Mouse (Mus musculus) neural tube, embryonic 15.5 days (tissue): ENCODE data around the gene A830005F24Rik. TPM values are rescaled to one million over a fixed set of nuclear protein-coding genes. Genes with fewer than 3 reads are reported as not detected.
A peak's percentile ranks its signal among the peaks of the same experiment; 100 is the strongest.

ENCODE experiments used
- ATAC-seq: fragments of 200-750 bp; cut with Nextera tagmentation; 2 replicates; pipeline ENCODE4 v1.8.0; 2017; ENCODE audit warnings: mild to moderate bottlenecking, moderate TSS enrichment, moderate library complexity; ENCODE audit not compliant: low FRiP score
- H3K27ac ChIP-seq: fragments of 300-500 bp; sonication (generic); replicated peaks from 2 replicates; pipeline ENCODE4 v1.5.1; 2015; ENCODE audit warnings: mild to moderate bottlenecking, inconsistent platforms
- H3K27me3 ChIP-seq: fragments of 300-500 bp; sonication (generic); replicated peaks from 2 replicates; pipeline ENCODE4 v1.6.1; 2015; ENCODE audit warnings: inconsistent platforms
- H3K36me3 ChIP-seq: fragments of 300-500 bp; sonication (generic); 2 replicates; pipeline ENCODE4 v1.6.1; 2015; ENCODE audit warnings: inconsistent platforms
- H3K4me1 ChIP-seq: fragments of 300-500 bp; sonication (generic); 2 replicates; pipeline ENCODE4 v1.6.1; 2015; ENCODE audit warnings: inconsistent platforms
- H3K4me2 ChIP-seq: fragments of 300-500 bp; sonication (generic); 2 replicates; pipeline ENCODE4 v1.6.1; 2015; ENCODE audit warnings: inconsistent platforms, mild to moderate bottlenecking, moderate library complexity
- H3K4me3 ChIP-seq: fragments of 300-500 bp; sonication (generic); replicated peaks from 2 replicates; pipeline ENCODE4 v1.5.1; 2015; ENCODE audit warnings: mild to moderate bottlenecking, inconsistent platforms
- H3K9ac ChIP-seq: fragments of 300-500 bp; sonication (generic); replicated peaks from 2 replicates; pipeline ENCODE4 v1.6.1; 2015; ENCODE audit warnings: mild to moderate bottlenecking, inconsistent platforms
- H3K9me3 ChIP-seq: fragments of 300-500 bp; sonication (generic); replicated peaks from 2 replicates; pipeline ENCODE4 v1.6.1; 2016; ENCODE audit warnings: inconsistent platforms
- WGBS: fragments of 180-500 bp; shearing (Covaris S2); methylation state at CpG from one replicate; pipeline ENCODE4 v1.1.7; 2015; ENCODE audit warnings: mixed read lengths; 5-methylcytosine and 5-hydroxymethylcytosine counted together
- polyA plus RNA-seq: library from polyadenylated mRNA; unstranded; fragments of >200 nt; fragmentation: Nextera tagmentation; extraction: Ambion mirVana; gene quantifications from 2 replicates; pipeline ENCODE4 v1.2.1, GENCODE M21; 2015

A830005F24Rik gene
- 3.0 and 3.4 TPM in 2 replicates for polyA plus RNA-seq

DNA sequence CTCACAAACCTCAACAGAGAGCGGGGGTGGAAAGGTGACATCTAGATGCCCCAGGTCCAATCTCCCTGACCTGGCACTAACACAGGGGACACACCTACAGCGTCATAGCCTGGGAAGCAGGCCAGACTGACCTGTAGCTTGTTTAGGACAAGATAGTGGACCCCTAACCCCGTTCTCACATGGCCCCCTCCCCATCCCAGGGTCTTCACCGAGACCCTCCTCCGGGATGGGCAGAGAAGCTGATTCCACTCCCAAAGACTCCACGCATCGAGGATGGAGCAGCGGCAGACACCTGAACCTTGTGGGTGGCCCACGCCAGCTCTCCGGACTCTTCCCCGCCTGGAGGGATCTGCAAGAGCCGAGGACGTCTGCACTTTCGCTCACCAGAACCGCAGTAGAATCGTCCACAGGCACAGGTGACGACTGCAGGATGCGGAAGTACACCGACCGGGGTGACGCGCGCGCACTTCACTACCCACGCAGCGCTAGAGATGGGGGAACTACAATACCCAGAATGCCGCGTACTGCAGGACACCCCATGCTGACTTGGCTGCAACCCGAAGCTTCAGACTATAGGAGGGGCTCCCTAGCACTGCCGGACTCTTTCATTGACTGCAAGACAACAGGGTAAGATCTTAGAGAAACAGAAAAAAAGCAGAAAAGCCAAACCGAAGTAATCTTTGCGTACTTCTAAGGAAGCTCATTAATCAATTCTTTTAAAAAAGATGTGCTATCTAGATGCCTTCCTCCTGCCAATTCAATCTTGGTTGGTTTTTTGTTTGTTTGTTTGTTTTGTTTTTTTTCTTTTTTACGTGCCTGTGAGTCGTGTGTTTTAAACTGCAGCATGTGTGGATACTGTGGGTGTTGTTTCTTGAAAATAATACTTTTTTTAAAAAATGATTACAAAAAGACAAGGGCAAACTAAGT lies at the start of gene A830005F24Rik, which contains the start of gene Zfp169:
TSS of gene A830005F24Rik (plus strand) at position 568 of the 927 bp plus-strand sequence.
TSS of gene Zfp169 (minus strand) at position 449 of the 927 bp plus-strand sequence.
- Histone ChIP-seq H3K27me3 (no peaks in the 10 kb centered on the region), H3K9me3 (no peaks in the 10 kb centered on the region), H3K9ac (peak within 1 kb of the TSS; percentile 84), H3K4me3 (peak within 1 kb of the TSS; percentile 90), H3K4me1 (peaks cover 14% of the 10 kb centered on the region), H3K36me3 (no peaks in the 10 kb centered on the region), H3K4me2 (peak within 1 kb of the TSS; percentile 88), H3K27ac (peak within 1 kb of the TSS; percentile 75)
- ATAC-seq: peak; percentile 98
- WGBS: 1% methylated on average over 34 of the region's 34 CpGs

DNA sequence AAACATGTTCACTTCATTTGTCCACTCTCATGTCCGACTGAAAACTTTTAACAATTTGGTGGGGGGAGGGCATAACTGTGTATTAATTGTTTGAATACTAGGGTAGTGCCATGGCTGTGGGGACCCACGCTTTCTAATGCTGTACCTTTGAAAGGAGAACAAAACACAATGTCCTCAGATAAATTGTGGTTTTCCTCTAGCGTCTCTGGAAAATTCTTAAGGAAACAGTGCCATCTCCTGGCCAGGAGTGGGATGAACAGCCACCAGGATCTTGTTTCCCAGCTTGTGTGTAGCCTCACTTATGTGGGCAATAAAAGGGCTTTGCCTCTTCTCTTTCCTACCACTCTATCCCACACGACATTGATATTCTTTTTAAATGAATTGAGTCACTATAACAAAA lies 49.2 kb upstream of the A830005F24Rik start:
- peak overlapping the region; percentile 39 for H3K27ac ChIP-seq
- no peak overlapping the region for H3K9ac ChIP-seq
- no peaks in the 10 kb centered on the region for H3K27me3 ChIP-seq
- H3K4me2 ChIP-seq: no peak overlapping the region
- no peaks in the 10 kb centered on the region for H3K36me3 ChIP-seq
- no peak for ATAC-seq
- H3K4me1 ChIP-seq: peaks cover 31% of the 10 kb centered on the region
- no peaks in the 10 kb centered on the region for H3K9me3 ChIP-seq
- no peak overlapping the region for H3K4me3 ChIP-seq
- WGBS: 6% methylated on average over 4 of the region's 4 CpGs

DNA sequence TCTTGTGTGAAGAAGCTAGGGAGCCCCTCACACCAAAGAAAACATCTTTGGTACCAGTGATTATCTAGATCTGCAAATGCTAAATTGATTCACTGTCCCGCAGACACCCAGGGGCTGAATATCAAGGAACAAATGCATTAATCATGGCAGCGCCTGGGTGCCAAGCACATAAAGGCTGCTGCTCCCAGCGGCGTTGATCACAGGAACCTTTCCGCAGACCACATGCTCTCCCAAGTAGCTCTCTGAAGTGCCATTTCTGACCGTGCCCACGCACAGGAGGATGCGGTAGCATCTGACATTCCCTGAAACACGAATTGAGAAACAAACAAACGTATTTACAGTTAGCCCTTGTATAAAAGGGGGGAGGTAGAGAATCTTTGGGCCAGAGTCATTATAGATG lies 47.2 kb upstream of the A830005F24Rik start:
- peak overlapping the region; percentile 19; the same call in 1 of the 2 replicates for H3K4me2 ChIP-seq
- 0 out of 2 replicates have a peak, but pooled peaks have one; percentile 35 for ATAC-seq
- peak overlapping the region; percentile 28; the same call in 1 of the 2 replicates for H3K27ac ChIP-seq
- no peaks in the 10 kb centered on the region for H3K9me3 ChIP-seq
- H3K9ac ChIP-seq: no peak overlapping the region
- H3K27me3 ChIP-seq: no peaks in the 10 kb centered on the region
- no peaks in the 10 kb centered on the region for H3K36me3 ChIP-seq
- WGBS: 22% methylated on average over 10 of the region's 10 CpGs
- peaks cover 31% of the 10 kb centered on the region for H3K4me1 ChIP-seq
- H3K4me3 ChIP-seq: no peak overlapping the region

DNA sequence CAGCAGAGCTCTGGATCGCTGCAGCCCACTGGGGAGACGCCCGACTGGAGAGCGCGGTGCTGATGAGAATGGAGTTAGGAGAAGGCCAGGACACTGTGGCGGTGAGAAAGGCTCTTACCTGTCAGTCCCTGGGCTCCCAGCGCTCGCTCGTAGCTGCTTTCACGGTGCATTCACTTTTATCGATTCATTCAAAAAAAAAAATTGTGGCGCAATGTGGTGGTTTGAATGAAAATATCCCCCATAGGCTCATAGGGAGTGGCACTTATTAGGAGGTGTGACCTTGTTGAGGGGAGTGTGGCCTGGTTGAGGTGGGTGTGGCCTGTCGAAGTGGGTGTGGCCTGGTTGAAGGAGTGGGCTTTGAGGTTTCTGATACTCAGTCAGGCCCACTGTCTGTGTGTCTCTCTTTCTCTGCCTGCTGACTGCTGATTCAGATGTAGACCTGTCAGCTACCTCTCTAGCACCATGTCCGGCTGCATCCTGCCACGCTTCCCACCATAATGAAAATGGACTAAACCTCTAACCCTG lies 44.7 kb upstream of the A830005F24Rik start:
- Histone ChIP-seq H3K27me3 (no peaks in the 10 kb centered on the region), H3K4me1 (peaks cover 31% of the 10 kb centered on the region), H3K4me2 (no peak overlapping the region), H3K9me3 (no peaks in the 10 kb centered on the region), H3K4me3 (no peak overlapping the region), H3K36me3 (no peaks in the 10 kb centered on the region), H3K27ac (no peak overlapping the region), H3K9ac (no peak overlapping the region)
- WGBS: 67% methylated on average over 15 of the region's 15 CpGs
- ATAC-seq: no peak

DNA sequence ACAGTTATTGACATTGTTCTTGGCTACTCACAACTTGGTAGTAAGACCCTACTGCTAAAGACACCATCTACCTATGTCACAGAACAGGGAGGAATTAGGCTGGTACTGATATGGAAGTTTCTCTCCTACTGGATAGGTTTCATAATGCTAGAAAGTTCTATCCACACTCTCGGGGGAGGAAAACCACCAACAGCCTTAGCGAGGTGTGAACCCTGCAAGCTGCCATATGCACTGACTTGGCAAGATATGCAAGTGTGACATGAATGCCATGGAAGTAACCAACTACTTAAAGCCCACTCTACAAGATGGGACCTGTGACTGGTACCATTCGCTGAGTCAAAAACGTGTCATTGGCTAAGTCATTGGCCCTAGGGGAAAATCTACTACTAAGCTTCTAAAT lies 29.8 kb upstream of the A830005F24Rik start:
- Histone ChIP-seq H3K36me3 (peaks cover 24% of the 10 kb centered on the region), H3K4me1 (no peaks in the 10 kb centered on the region), H3K4me2 (no peak overlapping the region), H3K27me3 (no peaks in the 10 kb centered on the region), H3K27ac (no peak overlapping the region), H3K9me3 (no peaks in the 10 kb centered on the region), H3K4me3 (no peak overlapping the region), H3K9ac (no peak overlapping the region)
- 94% methylated on average over 4 of the region's 4 CpGs for WGBS
- no peak for ATAC-seq

DNA sequence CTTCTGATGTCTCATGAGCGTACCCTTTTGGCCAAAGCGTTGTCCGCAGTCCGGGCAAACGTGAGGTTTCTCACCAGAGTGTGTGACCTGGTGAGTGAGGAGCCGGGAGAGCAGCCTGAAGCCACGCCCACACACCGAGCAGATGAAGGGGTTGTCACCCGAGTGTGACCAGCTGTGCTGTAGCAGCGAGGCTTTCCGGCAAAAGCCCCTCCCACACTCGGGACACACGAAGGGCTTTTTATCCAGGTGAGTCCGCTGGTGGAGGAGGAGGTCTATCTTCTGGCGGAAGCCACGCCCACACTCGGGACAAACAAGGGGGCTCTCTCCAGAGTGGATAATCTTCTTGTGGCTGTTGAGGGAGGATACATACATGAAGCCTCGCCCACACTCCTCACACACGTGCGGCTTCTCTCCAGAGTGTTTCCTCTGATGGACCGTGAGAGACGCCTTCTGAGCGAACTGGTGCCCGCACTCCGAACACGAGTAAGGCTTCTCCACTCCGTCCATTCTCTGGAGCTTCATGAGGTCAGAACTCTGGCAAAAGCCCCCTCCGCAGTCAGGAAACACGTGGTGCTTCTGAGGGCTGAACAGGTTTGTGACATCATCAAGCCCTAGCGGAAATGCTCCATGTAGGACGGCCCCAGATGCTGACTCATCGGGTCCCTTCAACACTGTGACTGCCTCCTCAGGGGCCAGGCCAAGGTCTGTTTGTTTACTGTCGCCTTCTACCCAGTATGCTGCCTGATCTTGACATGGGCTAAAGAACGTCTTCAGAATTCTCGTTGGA lies 22.8 kb upstream of the A830005F24Rik start:
- WGBS: 93% methylated on average over 35 of the region's 35 CpGs
- Histone ChIP-seq H3K9ac (no peak overlapping the region), H3K27ac (no peak overlapping the region), H3K9me3 (no peaks in the 10 kb centered on the region), H3K4me1 (no peaks in the 10 kb centered on the region), H3K27me3 (no peaks in the 10 kb centered on the region), H3K36me3 (peaks cover 62% of the 10 kb centered on the region), H3K4me2 (no peak overlapping the region), H3K4me3 (no peak overlapping the region)
- no peak for ATAC-seq

DNA sequence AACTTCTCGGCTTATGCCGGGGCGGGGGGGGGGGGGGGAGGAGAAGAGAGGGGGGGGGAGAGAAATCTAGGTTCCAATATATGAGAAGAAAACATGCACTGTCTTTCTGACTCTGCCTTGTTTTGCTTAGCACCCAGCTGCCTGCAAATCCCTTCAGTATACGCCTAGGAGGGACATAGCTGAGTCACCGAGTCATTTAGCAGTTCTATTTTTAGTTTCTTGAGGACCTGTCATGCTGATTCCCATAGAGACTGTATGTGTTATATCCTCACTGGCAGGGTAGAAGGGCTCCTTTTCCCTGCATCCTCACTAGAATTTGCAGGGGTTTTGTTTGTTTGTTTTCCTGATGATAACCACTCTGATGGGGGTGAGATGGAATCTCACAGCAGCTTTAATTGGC lies 20.2 kb upstream of the A830005F24Rik start:
- Histone ChIP-seq H3K9ac (no peak overlapping the region), H3K4me3 (no peak overlapping the region), H3K9me3 (no peaks in the 10 kb centered on the region), H3K36me3 (peaks cover 56% of the 10 kb centered on the region), H3K27me3 (no peaks in the 10 kb centered on the region), H3K4me1 (peaks cover 10% of the 10 kb centered on the region), H3K27ac (no peak overlapping the region), H3K4me2 (no peak overlapping the region)
- ATAC-seq: no peak
- 98% methylated on average over 4 of the region's 5 CpGs for WGBS

DNA sequence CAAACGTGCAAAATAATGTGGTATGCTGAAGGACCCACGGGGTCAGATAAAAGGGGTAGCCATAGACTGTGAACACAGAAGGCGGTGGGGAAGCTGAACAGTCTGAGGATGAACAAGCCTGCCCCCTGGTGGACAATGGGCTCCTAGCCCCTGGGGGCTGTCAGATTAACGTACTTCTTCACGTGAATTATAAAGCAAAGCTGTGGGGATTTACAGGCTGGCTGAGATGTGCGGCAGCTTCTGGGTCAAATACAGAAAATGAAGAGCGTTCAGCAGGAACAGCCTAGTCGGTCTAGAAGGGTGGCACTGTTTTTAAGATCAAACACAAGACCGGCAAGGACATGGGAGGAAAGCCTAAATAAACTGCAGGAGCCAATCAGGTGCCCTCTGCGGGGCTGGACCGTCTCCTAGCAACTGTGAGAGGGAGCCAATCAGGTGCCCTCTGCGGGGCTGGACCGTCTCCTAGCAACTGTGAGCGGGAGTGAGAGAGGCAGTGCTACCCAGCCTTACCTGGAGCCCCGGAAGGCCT lies 15.6 kb upstream of the A830005F24Rik start:
- Histone ChIP-seq H3K36me3 (peaks cover 17% of the 10 kb centered on the region), H3K4me3 (peak overlapping the region; percentile 38), H3K4me2 (peak overlapping the region; percentile 49), H3K27ac (peak overlapping the region; percentile 60), H3K27me3 (no peaks in the 10 kb centered on the region), H3K9ac (no peak overlapping the region), H3K9me3 (no peaks in the 10 kb centered on the region), H3K4me1 (peaks cover 16% of the 10 kb centered on the region)
- WGBS: 7% methylated on average over 15 of the region's 15 CpGs
- peak; percentile 98 for ATAC-seq

DNA sequence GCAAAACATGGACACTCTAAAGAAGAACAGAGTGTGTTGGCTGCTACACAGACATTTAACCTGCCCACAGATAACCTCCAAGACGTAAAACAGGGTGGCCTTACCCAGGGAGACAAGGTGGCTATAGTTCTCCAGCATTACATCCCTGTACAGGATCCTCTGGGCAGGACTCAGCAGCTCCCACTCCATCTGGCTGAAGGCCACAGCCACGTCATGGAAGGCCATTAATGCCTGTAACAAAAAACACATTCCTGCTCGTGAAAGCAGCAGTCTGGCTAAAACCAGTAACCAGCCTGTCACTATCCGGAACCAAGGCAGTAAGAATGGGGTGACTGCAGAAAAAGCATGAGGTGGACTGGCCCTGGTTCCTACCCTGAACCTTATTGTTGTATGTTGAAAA lies 14.7 kb upstream of the A830005F24Rik start:
- H3K27ac ChIP-seq: 0 out of 2 replicates have a peak overlapping the region, but pooled peaks have one; percentile 60
- no peak overlapping the region for H3K4me3 ChIP-seq
- no peak overlapping the region for H3K9ac ChIP-seq
- H3K9me3 ChIP-seq: no peaks in the 10 kb centered on the region
- H3K36me3 ChIP-seq: peaks cover 22% of the 10 kb centered on the region
- H3K4me1 ChIP-seq: peaks cover 16% of the 10 kb centered on the region
- H3K4me2 ChIP-seq: no peak overlapping the region
- 65% methylated on average over 4 of the region's 4 CpGs for WGBS
- ATAC-seq: no peak
- no peaks in the 10 kb centered on the region for H3K27me3 ChIP-seq

DNA sequence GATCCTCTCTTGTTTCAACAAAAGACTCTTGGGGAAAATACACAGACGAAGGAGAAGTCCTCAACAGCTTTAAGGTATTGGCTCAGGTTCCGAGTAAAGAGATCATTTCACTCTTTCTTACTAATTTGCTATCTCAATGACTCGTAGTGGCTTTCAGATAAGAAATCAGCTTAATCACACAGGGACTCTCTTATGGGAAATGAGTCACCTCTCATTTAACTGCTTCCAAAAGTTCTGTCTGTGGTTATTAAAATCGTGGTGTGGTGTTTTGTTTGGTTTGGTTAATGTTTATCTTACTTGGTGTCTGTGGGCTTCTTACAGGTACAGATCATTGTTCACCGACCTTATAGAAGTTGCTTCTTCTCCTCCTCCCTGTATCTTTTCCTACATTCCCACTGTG lies 10.9 kb upstream of the A830005F24Rik start:
- WGBS: 90% methylated on average over 5 of the region's 5 CpGs
- no peak for ATAC-seq
- Histone ChIP-seq H3K27ac (no peak overlapping the region), H3K36me3 (peaks cover 38% of the 10 kb centered on the region), H3K4me1 (peaks cover 14% of the 10 kb centered on the region), H3K4me3 (no peak overlapping the region), H3K9ac (no peak overlapping the region), H3K27me3 (no peaks in the 10 kb centered on the region), H3K4me2 (no peak overlapping the region), H3K9me3 (no peaks in the 10 kb centered on the region)

DNA sequence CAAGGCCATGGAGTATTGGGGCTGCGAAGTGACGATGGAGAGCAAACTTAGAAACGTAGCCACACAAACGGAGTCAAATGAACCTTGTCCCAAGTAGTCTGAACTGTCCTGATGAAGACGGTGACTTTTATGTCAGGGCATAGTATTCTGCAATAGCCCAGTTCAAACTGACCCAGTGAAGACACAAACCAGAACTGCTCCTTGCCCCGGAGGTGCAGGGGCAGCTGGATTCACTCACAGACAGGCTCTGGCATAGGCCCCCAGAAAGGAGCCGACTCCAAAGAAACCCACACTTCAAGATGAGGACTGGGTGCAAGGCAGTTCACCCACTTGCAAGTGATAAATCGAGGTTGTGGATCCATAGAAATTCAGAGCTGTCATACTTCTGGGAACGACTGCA lies 4.7 kb upstream of the A830005F24Rik start:
- 94% methylated on average over 9 of the region's 9 CpGs for WGBS
- no peak overlapping the region for H3K9ac ChIP-seq
- H3K27ac ChIP-seq: no peak overlapping the region
- peaks cover 23% of the 10 kb centered on the region for H3K36me3 ChIP-seq
- no peaks in the 10 kb centered on the region for H3K9me3 ChIP-seq
- H3K27me3 ChIP-seq: no peaks in the 10 kb centered on the region
- no peak overlapping the region for H3K4me3 ChIP-seq
- no peak for ATAC-seq
- no peak overlapping the region for H3K4me2 ChIP-seq
- H3K4me1 ChIP-seq: peaks cover 11% of the 10 kb centered on the region
